Mouse (Mus musculus): ENCODE data around the gene Camta2. TPM values are rescaled to one million over a fixed set of nuclear protein-coding genes. Genes with fewer than 3 reads are reported as not detected.

Camta2 gene
- polyA plus RNA-seq, 1 experiment, result 84.6 TPM

DNA sequence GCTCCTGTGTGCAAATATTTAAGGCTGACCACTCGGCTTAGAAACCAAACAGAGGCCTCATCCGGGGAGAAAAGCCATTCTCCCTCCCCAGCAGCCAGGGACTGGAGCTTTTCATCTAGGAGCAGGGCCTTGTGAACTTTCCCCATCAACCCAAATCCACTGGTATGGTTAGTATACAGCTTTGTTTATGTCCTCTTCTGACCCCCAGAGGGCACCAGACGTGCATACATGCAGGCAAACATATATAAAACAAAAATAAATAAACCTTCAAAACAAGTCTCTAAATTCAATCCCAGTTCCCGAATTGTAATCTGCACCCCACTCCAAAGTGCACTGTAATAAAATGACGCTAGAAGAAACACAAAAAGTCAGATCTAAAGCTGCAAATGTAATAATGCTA, 58.3 kb downstream of the Camta2 start:
- Histone ChIP-seq H3K4me1 (ENCODE audit: control insufficient read depth, insufficient read depth, low read length) (peaks cover 20% of the 10 kb centered on the region), H3K27ac (ENCODE audit: insufficient read depth, low read depth, low read length) (no peak overlapping the region), H3K4me3 (ENCODE audit: insufficient read depth, low read length) (no peak overlapping the region)
- TF ChIP-seq POLR2A (IDR thresholded peaks at IDR 0.05; ENCODE audit: borderline replicate concordance, low read depth, low read length) (no peak), CTCF (IDR thresholded peaks at IDR 0.05; ENCODE audit: low read depth, low read length) (no peak)

DNA sequence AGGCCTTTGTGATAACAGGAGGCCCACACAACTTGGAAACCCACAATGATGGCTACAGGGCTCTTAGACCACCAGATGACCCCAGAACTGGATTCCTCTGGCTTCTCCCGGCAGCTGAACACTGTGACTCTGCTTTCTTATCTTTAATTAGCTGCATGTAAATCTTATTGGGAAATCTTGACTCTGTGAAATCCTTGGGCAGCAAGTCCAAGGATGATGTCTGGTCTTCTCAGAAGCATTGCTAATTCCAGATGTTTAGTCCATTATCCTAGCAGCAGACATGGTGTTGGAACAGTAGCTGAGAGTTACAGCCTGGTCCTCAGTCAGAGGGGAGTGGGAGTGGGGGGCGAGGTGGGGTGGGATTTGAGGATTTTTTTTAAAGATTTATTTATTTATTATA, 59.5 kb downstream of the Camta2 start:
- Histone ChIP-seq H3K27ac (ENCODE audit: insufficient read depth, low read depth, low read length) (no peak overlapping the region), H3K4me3 (ENCODE audit: insufficient read depth, low read length) (no peak overlapping the region), H3K4me1 (ENCODE audit: control insufficient read depth, insufficient read depth, low read length) (peaks cover 20% of the 10 kb centered on the region)
- TF ChIP-seq POLR2A (IDR thresholded peaks at IDR 0.05; ENCODE audit: borderline replicate concordance, low read depth, low read length) (no peak), CTCF (IDR thresholded peaks at IDR 0.05; ENCODE audit: low read depth, low read length) (no peak)

DNA sequence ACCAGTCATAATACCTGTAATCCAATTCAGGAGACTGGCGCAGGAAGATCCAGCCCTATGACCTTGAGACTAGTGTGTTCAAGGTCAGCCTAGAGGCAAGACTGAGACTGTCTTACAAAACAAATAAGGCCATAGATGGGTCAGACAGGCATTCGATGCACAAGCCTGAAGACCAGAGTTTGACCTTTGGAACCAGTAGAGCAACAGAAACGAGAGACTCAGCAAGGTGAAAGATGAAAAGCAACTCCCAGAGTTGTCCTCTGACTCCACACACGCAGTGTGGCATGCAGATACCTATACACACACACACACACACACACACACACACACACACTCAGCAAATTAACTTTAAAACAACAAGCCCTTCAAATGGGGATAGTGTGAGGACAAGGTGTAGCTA, 61.0 kb downstream of the Camta2 start:
- H3K27ac ChIP-seq (ENCODE audit: insufficient read depth, low read depth, low read length), result no peak overlapping the region
- peaks cover 17% of the 10 kb centered on the region for H3K4me1 ChIP-seq (ENCODE audit: control insufficient read depth, insufficient read depth, low read length)
- H3K4me3 ChIP-seq (ENCODE audit: insufficient read depth, low read length), result no peak overlapping the region
- TF ChIP-seq POLR2A (IDR thresholded peaks at IDR 0.05; ENCODE audit: borderline replicate concordance, low read depth, low read length), result no peak
- no peak for TF ChIP-seq CTCF (IDR thresholded peaks at IDR 0.05; ENCODE audit: low read depth, low read length)

DNA sequence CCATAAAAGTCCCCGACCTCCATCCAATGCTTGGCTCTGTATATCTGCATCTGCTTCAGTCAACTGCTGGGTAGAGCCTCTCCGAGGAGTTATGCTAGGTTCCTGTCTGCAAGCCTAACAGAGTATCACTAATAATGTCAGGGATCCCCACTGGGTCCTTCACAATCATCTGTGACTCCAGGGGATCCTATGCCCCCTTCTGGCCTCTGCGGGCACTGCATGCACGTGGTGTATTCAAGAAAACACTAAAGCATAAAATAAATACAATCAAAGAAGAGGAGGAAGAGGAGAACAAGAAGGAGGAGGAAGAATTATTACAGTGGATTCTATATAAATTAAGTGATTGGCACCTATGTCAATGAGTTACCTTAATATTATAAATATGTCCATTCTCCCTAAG, 62.4 kb downstream of the Camta2 start:
- TF ChIP-seq POLR2A (IDR thresholded peaks at IDR 0.05; ENCODE audit: borderline replicate concordance, low read depth, low read length) (no peak), CTCF (IDR thresholded peaks at IDR 0.05; ENCODE audit: low read depth, low read length) (peak; percentile 65)
- Histone ChIP-seq H3K4me1 (ENCODE audit: control insufficient read depth, insufficient read depth, low read length) (peaks cover 16% of the 10 kb centered on the region), H3K27ac (ENCODE audit: insufficient read depth, low read depth, low read length) (no peak overlapping the region), H3K4me3 (ENCODE audit: insufficient read depth, low read length) (no peak overlapping the region)

DNA sequence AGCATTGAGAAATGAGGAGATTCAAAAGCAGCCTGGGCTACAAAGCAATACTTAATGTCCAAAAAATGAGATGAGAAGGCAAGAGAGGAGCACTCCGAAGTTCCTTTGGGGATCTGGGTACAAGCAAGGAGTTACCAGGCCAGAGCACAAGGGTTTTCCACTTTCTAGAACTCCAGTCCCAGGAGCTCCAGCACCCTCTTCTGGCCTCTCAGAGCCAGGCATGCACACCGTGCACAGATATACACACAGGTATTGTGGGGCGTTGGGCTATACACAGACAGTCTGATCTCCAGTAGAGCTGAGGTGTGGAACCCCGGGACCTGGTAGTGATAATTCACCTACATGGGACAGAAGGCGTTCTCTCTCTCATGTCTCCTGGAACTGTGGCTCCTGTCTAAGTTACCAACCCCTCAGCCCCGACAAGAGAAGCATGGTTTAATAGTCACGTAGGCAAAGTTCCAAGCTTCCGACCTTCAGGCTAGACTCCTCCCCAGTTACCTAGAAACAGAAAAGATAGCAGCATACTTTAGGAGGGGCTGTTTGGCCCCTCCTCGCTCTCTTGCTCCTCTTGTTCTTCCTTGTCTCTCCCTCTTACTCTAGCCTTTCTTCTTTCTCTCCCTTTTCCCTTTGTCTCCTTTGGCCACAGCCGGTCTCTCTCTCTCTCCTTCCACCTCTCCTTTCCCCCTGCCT, 64.7 kb downstream of the Camta2 start:
- Histone ChIP-seq H3K4me1 (ENCODE audit: control insufficient read depth, insufficient read depth, low read length) (peaks cover 12% of the 10 kb centered on the region), H3K4me3 (ENCODE audit: insufficient read depth, low read length) (no peak overlapping the region), H3K27ac (ENCODE audit: insufficient read depth, low read depth, low read length) (no peak overlapping the region)
- TF ChIP-seq POLR2A (IDR thresholded peaks at IDR 0.05; ENCODE audit: borderline replicate concordance, low read depth, low read length), result no peak
- TF ChIP-seq CTCF (IDR thresholded peaks at IDR 0.05; ENCODE audit: low read depth, low read length), result no peak

DNA sequence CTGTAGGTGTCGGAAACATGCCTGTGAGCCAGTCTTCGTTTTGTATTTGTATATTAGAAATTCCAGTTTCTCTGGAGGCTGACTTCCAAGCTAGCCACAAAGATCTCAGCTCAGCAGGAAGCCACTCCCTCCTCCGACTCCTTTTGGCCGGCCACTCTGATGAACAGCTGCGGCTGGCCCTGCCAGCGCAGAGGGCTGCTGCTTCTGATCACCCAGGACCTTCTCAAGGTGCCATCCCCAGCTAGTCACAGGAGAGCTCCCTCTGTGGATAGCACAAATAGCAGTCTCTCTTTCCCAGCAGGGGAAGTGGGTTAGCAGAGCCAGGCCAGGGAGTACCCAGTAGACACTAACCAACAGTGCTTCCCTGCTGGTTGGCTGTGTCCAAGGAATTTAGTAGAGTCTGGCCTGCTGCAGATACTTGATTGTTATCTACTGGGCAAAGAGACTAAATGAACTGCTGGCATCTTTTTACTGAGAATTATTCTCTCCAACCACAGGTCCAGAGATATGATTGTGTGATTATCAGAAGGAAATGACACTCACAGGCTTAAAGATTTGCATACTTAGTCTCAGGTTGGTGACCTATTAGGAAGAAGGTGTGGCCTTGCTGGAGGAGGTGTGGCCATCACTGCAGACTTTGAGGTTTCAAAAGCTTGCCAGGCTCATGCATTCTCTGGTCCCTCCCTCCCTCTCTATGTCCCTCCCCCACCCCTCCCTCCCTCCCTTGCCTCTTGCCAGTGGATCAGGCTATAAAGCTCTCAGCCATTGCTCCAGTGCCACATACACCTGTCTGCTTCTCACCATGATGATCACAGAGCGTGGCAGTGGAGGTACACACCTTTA, 65.7 kb downstream of the Camta2 start:
- Histone ChIP-seq H3K4me3 (ENCODE audit: insufficient read depth, low read length) (no peak overlapping the region), H3K27ac (ENCODE audit: insufficient read depth, low read depth, low read length) (peak overlapping the region; percentile 40; the same call in 1 of the 2 replicates), H3K4me1 (ENCODE audit: control insufficient read depth, insufficient read depth, low read length) (peaks cover 12% of the 10 kb centered on the region)
- no peak for TF ChIP-seq CTCF (IDR thresholded peaks at IDR 0.05; ENCODE audit: low read depth, low read length)
- TF ChIP-seq POLR2A (IDR thresholded peaks at IDR 0.05; ENCODE audit: borderline replicate concordance, low read depth, low read length), result no peak

Other genes starting within 250 kb of the Camta2 start
- gene Med11, start 236.2 kb downstream of the Camta2 start, polyA plus RNA-seq (2012; ENCODE audit: insufficient read depth, insufficient read length, missing spikeins), result 40.5 and 41.6 TPM in 2 replicates
- gene Zmynd15, start 228.7 kb downstream of the Camta2 start, polyA plus RNA-seq (2012; ENCODE audit: insufficient read depth, insufficient read length, missing spikeins), result 21.7 and 23.7 TPM in 2 replicates
- gene Cxcl16, start 228.1 kb downstream of the Camta2 start, polyA plus RNA-seq (2012; ENCODE audit: insufficient read depth, insufficient read length, missing spikeins), result 434 and 456 TPM in 2 replicates
- 4.3 TPM in 2 replicates for gene Tm4sf5, start 182.9 kb downstream of the Camta2 start, polyA plus RNA-seq (2012; ENCODE audit: insufficient read depth, insufficient read length, missing spikeins)
- not detected in 2 replicates for gene Vmo1, start 173.5 kb downstream of the Camta2 start, polyA plus RNA-seq (2012; ENCODE audit: insufficient read depth, insufficient read length, missing spikeins)
- gene Gltpd2, start 168.9 kb downstream of the Camta2 start, polyA plus RNA-seq (2012; ENCODE audit: insufficient read depth, insufficient read length, missing spikeins), result not detected in 2 replicates
- gene Psmb6, start 162.7 kb downstream of the Camta2 start, polyA plus RNA-seq (2012; ENCODE audit: insufficient read depth, insufficient read length, missing spikeins), result 141 and 151 TPM in 2 replicates
- not detected in 2 replicates for gene Gm40193, start 155.2 kb downstream of the Camta2 start, polyA plus RNA-seq (2012; ENCODE audit: insufficient read depth, insufficient read length, missing spikeins)
- 58.4 and 60.9 TPM in 2 replicates for gene Pld2, start 148.0 kb downstream of the Camta2 start, polyA plus RNA-seq (2012; ENCODE audit: insufficient read depth, insufficient read length, missing spikeins)
- 139 and 151 TPM in 2 replicates for gene Mink1, start 125.2 kb downstream of the Camta2 start, polyA plus RNA-seq (2012; ENCODE audit: insufficient read depth, insufficient read length, missing spikeins)
- not detected in 2 replicates for gene 4930544D05Rik, start 72.3 kb downstream of the Camta2 start, polyA plus RNA-seq (2012; ENCODE audit: insufficient read depth, insufficient read length, missing spikeins)
- not detected in 2 replicates for gene Chrne, start 68.9 kb downstream of the Camta2 start, polyA plus RNA-seq (2012; ENCODE audit: insufficient read depth, insufficient read length, missing spikeins)
- not detected in 2 replicates for gene Gp1ba, start 49.0 kb downstream of the Camta2 start, polyA plus RNA-seq (2012; ENCODE audit: insufficient read depth, insufficient read length, missing spikeins)
- gene Rnf167, start 40.9 kb downstream of the Camta2 start, polyA plus RNA-seq (2012; ENCODE audit: insufficient read depth, insufficient read length, missing spikeins), result 70.1 and 76.6 TPM in 2 replicates
- gene Slc25a11, start 40.6 kb downstream of the Camta2 start, polyA plus RNA-seq (2012; ENCODE audit: insufficient read depth, insufficient read length, missing spikeins), result 99.9 and 110 TPM in 2 replicates
- gene Pfn1, start 33.5 kb downstream of the Camta2 start, polyA plus RNA-seq (2012; ENCODE audit: insufficient read depth, insufficient read length, missing spikeins), result 1,781 and 1,801 TPM in 2 replicates
- gene Eno3, start 30.9 kb downstream of the Camta2 start, polyA plus RNA-seq (2012; ENCODE audit: insufficient read depth, insufficient read length, missing spikeins), result 4.7 and 7.4 TPM in 2 replicates
- gene Spag7, start 18.7 kb downstream of the Camta2 start, polyA plus RNA-seq (2012; ENCODE audit: insufficient read depth, insufficient read length, missing spikeins), result 86.8 and 101 TPM in 2 replicates
- 1.7 TPM in 1 of 2 replicates, not detected in the other for gene Inca1, start 12.1 kb upstream of the Camta2 start, polyA plus RNA-seq (2012; ENCODE audit: insufficient read depth, insufficient read length, missing spikeins)
- gene Kif1c, start 12.4 kb upstream of the Camta2 start, polyA plus RNA-seq (2012; ENCODE audit: insufficient read depth, insufficient read length, missing spikeins), result 56.2 and 57.9 TPM in 2 replicates
- 2.7 and 3.3 TPM in 2 replicates for gene Zfp3, start 76.1 kb upstream of the Camta2 start, polyA plus RNA-seq (2012; ENCODE audit: insufficient read depth, insufficient read length, missing spikeins)
- gene Scimp, start 124.5 kb upstream of the Camta2 start, polyA plus RNA-seq (2012; ENCODE audit: insufficient read depth, insufficient read length, missing spikeins), result 1.1 TPM in 1 of 2 replicates, not detected in the other
- 49.2 and 51.8 TPM in 2 replicates for gene Rabep1, start 156.7 kb upstream of the Camta2 start, polyA plus RNA-seq (2012; ENCODE audit: insufficient read depth, insufficient read length, missing spikeins)

All from bone marrow macrophage, adult 2 months (primary cell).